Mouse (Mus musculus) erythroblast, adult 5-6 weeks (primary cell): ENCODE data around the gene Smco2. TPM values are rescaled to one million over a fixed set of nuclear protein-coding genes. Genes with fewer than 3 reads are reported as not detected.

Experiments used
- ATAC-seq: replicated peaks from 2 replicates; pipeline ENCODE4 v1.8.0; 2016; ENCODE audit warnings: moderate number of reproducible peaks, mild to moderate bottlenecking, moderate TSS enrichment, inconsistent platforms; ENCODE audit not compliant: poor library complexity, low FRiP score, severe bottlenecking
- total RNA-seq, 2 experiments: library from RNA; stranded (forward) in 1 of 2; stranded (reverse) in 1 of 2; fragments of 150-400 nt in 1 of 2; fragments of 200-764, 138-1000 nt in 1 of 2; gene quantifications; 2 replicates each; pipeline versions ENCODE4 v1.2.3 to v1.2.4; 2015 to 2017; ENCODE audit warnings: low replicate concordance in 2 of 2

The Smco2 gene
- total RNA-seq, 2 experiments from 2014 or later, result not detected

- no peak for ATAC-seq
Observed at GRCm38 (mm10) chr6:146890633-146891032, 40.7 kb downstream of the Smco2 start.

- no peak for ATAC-seq
Observed at GRCm38 (mm10) chr6:146893890-146894289, 44.0 kb downstream of the Smco2 start.

GRCm38 (mm10) chr6:146898709-146899108 is 48.8 kb downstream of the Smco2 start:
- ATAC-seq, result no peak

- no peak for ATAC-seq
Observed at GRCm38 (mm10) chr6:146899647-146900046, 49.7 kb downstream of the Smco2 start.

- ATAC-seq, result no peak
Observed at GRCm38 (mm10) chr6:146901929-146902328, 52.0 kb downstream of the Smco2 start.

GRCm38 (mm10) chr6:146903632-146904031 is 53.7 kb downstream of the Smco2 start:
- ATAC-seq, result no peak

GRCm38 (mm10) chr6:146904707-146905106 is 54.8 kb downstream of the Smco2 start:
- ATAC-seq, result no peak

- ATAC-seq, result no peak
Observed at GRCm38 (mm10) chr6:146906000-146906786, 56.3 kb downstream of the Smco2 start.

- ATAC-seq, result no peak
Observed at GRCm38 (mm10) chr6:146907061-146907794, 57.3 kb downstream of the Smco2 start.

GRCm38 (mm10) chr6:146907795-146908190 is 57.9 kb downstream of the Smco2 start:
- no peak for ATAC-seq

GRCm38 (mm10) chr6:146908801-146909200 is 58.9 kb downstream of the Smco2 start:
- no peak for ATAC-seq

- ATAC-seq, result no peak
Observed at GRCm38 (mm10) chr6:146909725-146910489, 60.0 kb downstream of the Smco2 start.

GRCm38 (mm10) chr6:146910801-146911200 is 60.9 kb downstream of the Smco2 start:
- no peak for ATAC-seq

- ATAC-seq, result no peak
Observed at GRCm38 (mm10) chr6:146912835-146913488, 63.1 kb downstream of the Smco2 start.

- ATAC-seq, result no peak
Observed at GRCm38 (mm10) chr6:146913489-146914198, 63.7 kb downstream of the Smco2 start.

GRCm38 (mm10) chr6:146915808-146916207 is 65.9 kb downstream of the Smco2 start:
- no peak for ATAC-seq

- ATAC-seq, result no peak
Observed at GRCm38 (mm10) chr6:146917396-146917795, 67.5 kb downstream of the Smco2 start.

GRCm38 (mm10) chr6:146918341-146918740 is 68.4 kb downstream of the Smco2 start:
- ATAC-seq, result no peak
